Mouse (Mus musculus) liver, embryonic 11.5 days (tissue): ENCODE data around the gene March11. TPM values are rescaled to one million over a fixed set of nuclear protein-coding genes. Genes with fewer than 3 reads are reported as not detected.

ENCODE experiments used
- ATAC-seq: fragments of 200-750 bp; cut with Nextera tagmentation; replicated peaks from 2 replicates; pipeline ENCODE4 v1.8.0; 2017; ENCODE audit warnings: moderate number of reproducible peaks, mild to moderate bottlenecking, moderate TSS enrichment, moderate library complexity; ENCODE audit not compliant: low FRiP score
- DNase-seq: peaks from one replicate; pipeline ENCODE4 v3.0.0-alpha.2; 2017; ENCODE audit warnings: low spot score
- H3K27ac ChIP-seq: fragments of 300-500 bp; sonication (generic); 2 replicates; pipeline ENCODE4 v1.5.1; 2014; ENCODE audit warnings: mild to moderate bottlenecking, low read depth, low read length, control low read depth
- H3K27me3 ChIP-seq: fragments of 300-500 bp; sonication (generic); replicated peaks from 2 replicates; pipeline ENCODE4 v1.6.1; 2014; ENCODE audit warnings: low read length, mixed read lengths; ENCODE audit not compliant: control insufficient read depth, insufficient read depth
- H3K36me3 ChIP-seq: fragments of 300-500 bp; sonication (generic); 2 replicates; pipeline ENCODE4 v1.6.1; 2014; ENCODE audit warnings: mild to moderate bottlenecking, low read length, moderate library complexity, mixed read lengths; ENCODE audit not compliant: control insufficient read depth, insufficient read depth
- H3K4me1 ChIP-seq: fragments of 300-500 bp; sonication (generic); replicated peaks from 2 replicates; pipeline ENCODE4 v1.6.1; 2014; ENCODE audit warnings: low read length, mixed read lengths; ENCODE audit not compliant: control insufficient read depth, insufficient read depth
- H3K4me2 ChIP-seq: fragments of 300-500 bp; sonication (generic); 2 replicates; pipeline ENCODE4 v1.6.1; 2014; ENCODE audit warnings: mild to moderate bottlenecking, control low read depth, moderate library complexity
- H3K4me3 ChIP-seq: fragments of 300-500 bp; sonication (generic); 2 replicates; pipeline ENCODE4 v1.5.1; 2014; ENCODE audit warnings: low read depth, low read length, control low read depth
- H3K9ac ChIP-seq: fragments of 300-500 bp; sonication (generic); 2 replicates; pipeline ENCODE4 v1.6.1; 2014; ENCODE audit warnings: low read depth, low read length, control low read depth
- H3K9me3 ChIP-seq: fragments of 300-500 bp; sonication (generic); 2 replicates; pipeline ENCODE4 v1.6.1; 2016; ENCODE audit warnings: low read length, inconsistent platforms, mixed read lengths; ENCODE audit not compliant: control insufficient read depth
- WGBS: fragments of 180-500 bp; shearing (Covaris S2); extraction: QIAGEN DNeasy Blood & Tissue Kit; methylation state at CpG from one replicate; pipeline ENCODE4 v1.1.7; 2014; 5-methylcytosine and 5-hydroxymethylcytosine counted together
- polyA plus RNA-seq: library from polyadenylated mRNA; unstranded; fragments of >200 nt; fragmentation: Nextera tagmentation; extraction: Ambion mirVana; gene quantifications from 2 replicates; pipeline ENCODE4 v1.2.1, GENCODE M21; 2014

March11 gene
- polyA plus RNA-seq, 1 experiment from 2014 or later, result 1.5 TPM

- Histone ChIP-seq H3K27me3 (no peaks in the 10 kb centered on the region), H3K27ac (no peak overlapping the region), H3K9me3 (no peaks in the 10 kb centered on the region), H3K9ac (no peak overlapping the region), H3K4me1 (no peaks in the 10 kb centered on the region), H3K4me2 (no peak overlapping the region), H3K4me3 (no peak overlapping the region), H3K36me3 (no peaks in the 10 kb centered on the region)
- no peak for ATAC-seq
- DNase-seq, result no peak
- WGBS, result 77% methylated on average over 4 of the region's 4 CpGs
Observed at GRCm38 (mm10) chr15:26378879-26379278, 70.0 kb downstream of the March11 start.

- DNase-seq (no peak), ATAC-seq (no peak)
Observed at GRCm38 (mm10) chr15:26379831-26380230, 71.0 kb downstream of the March11 start.

GRCm38 (mm10) chr15:26380844-26381243 lies 72.0 kb downstream of the March11 start:
- no peak for ATAC-seq
- DNase-seq, result no peak
- Histone ChIP-seq H3K4me1 (no peaks in the 10 kb centered on the region), H3K9me3 (no peaks in the 10 kb centered on the region), H3K27me3 (no peaks in the 10 kb centered on the region), H3K27ac (no peak overlapping the region), H3K36me3 (no peaks in the 10 kb centered on the region), H3K9ac (no peak overlapping the region), H3K4me2 (no peak overlapping the region), H3K4me3 (no peak overlapping the region)
- 74% methylated on average over 1 of the region's 1 CpGs for WGBS

More at GRCm38 (mm10) chr15:26379831-26380230, 71.0 kb downstream of the March11 start:
- Histone ChIP-seq H3K27ac (no peak overlapping the region), H3K36me3 (no peaks in the 10 kb centered on the region), H3K4me1 (no peaks in the 10 kb centered on the region), H3K27me3 (no peaks in the 10 kb centered on the region), H3K9ac (no peak overlapping the region), H3K4me3 (no peak overlapping the region), H3K4me2 (no peak overlapping the region), H3K9me3 (no peaks in the 10 kb centered on the region)
- WGBS, result 86% methylated on average over 3 of the region's 3 CpGs

- Histone ChIP-seq H3K27ac (no peak overlapping the region), H3K36me3 (no peaks in the 10 kb centered on the region), H3K9ac (no peak overlapping the region), H3K4me3 (no peak overlapping the region), H3K4me1 (no peaks in the 10 kb centered on the region), H3K4me2 (no peak overlapping the region), H3K27me3 (no peaks in the 10 kb centered on the region), H3K9me3 (no peaks in the 10 kb centered on the region)
- WGBS, result 89% methylated on average over 9 of the region's 9 CpGs
- no peak for ATAC-seq
- no peak for DNase-seq
Observed at GRCm38 (mm10) chr15:26390001-26390400, 81.2 kb downstream of the March11 start.

DNA sequence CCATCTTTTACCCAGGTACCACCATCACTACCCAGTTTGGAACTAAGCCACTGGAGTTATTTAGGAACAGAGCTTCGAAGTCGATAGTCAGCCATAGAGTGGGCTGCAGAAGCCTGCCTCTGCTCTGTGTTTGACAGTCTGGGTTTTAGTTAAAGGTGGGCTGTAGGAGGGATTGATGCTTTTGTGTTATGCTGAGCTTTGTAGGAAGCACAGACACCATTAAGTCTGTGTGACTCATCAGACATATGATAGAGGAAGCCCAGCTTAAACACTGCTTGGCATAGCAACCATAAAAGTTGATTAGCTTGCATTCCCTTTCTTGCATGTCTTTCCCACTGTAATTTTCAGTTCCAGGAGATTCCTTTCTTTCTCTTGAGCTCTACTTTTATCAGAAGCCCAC lies 87.7 kb downstream of the March11 start:
- Histone ChIP-seq H3K27ac (no peak overlapping the region), H3K9me3 (no peaks in the 10 kb centered on the region), H3K4me3 (no peak overlapping the region), H3K27me3 (no peaks in the 10 kb centered on the region), H3K36me3 (no peaks in the 10 kb centered on the region), H3K9ac (no peak overlapping the region), H3K4me1 (no peaks in the 10 kb centered on the region), H3K4me2 (no peak overlapping the region)
- DNase-seq (no peak), ATAC-seq (no peak)
- 88% methylated on average over 2 of the region's 2 CpGs for WGBS

GRCm38 (mm10) chr15:26425284-26425683 lies 116.4 kb downstream of the March11 start:
- Histone ChIP-seq H3K27me3 (no peaks in the 10 kb centered on the region), H3K4me1 (no peaks in the 10 kb centered on the region), H3K4me3 (no peak overlapping the region), H3K9ac (no peak overlapping the region), H3K9me3 (no peaks in the 10 kb centered on the region), H3K4me2 (no peak overlapping the region), H3K36me3 (no peaks in the 10 kb centered on the region), H3K27ac (no peak overlapping the region)
- ATAC-seq (no peak), DNase-seq (no peak)
- WGBS, result 72% methylated on average over 3 of the region's 3 CpGs

GRCm38 (mm10) chr15:26426231-26426630 lies 117.4 kb downstream of the March11 start:
- Histone ChIP-seq H3K9ac (no peak overlapping the region), H3K36me3 (no peaks in the 10 kb centered on the region), H3K4me1 (no peaks in the 10 kb centered on the region), H3K27me3 (no peaks in the 10 kb centered on the region), H3K4me2 (no peak overlapping the region), H3K27ac (no peak overlapping the region), H3K4me3 (no peak overlapping the region), H3K9me3 (no peaks in the 10 kb centered on the region)
- no peak for ATAC-seq
- no peak for DNase-seq

GRCm38 (mm10) chr15:26430565-26430964 lies 121.7 kb downstream of the March11 start:
- no peak for DNase-seq
- H3K27me3 ChIP-seq, result no peaks in the 10 kb centered on the region
- H3K27ac ChIP-seq, result no peak overlapping the region
- WGBS, result 76% methylated on average over 2 of the region's 2 CpGs
- no peaks in the 10 kb centered on the region for H3K9me3 ChIP-seq
- no peaks in the 10 kb centered on the region for H3K4me1 ChIP-seq
- no peak overlapping the region for H3K4me3 ChIP-seq
- H3K36me3 ChIP-seq, result no peaks in the 10 kb centered on the region
- no peak for ATAC-seq
- H3K9ac ChIP-seq, result no peak overlapping the region
- H3K4me2 ChIP-seq, result no peak overlapping the region

DNA sequence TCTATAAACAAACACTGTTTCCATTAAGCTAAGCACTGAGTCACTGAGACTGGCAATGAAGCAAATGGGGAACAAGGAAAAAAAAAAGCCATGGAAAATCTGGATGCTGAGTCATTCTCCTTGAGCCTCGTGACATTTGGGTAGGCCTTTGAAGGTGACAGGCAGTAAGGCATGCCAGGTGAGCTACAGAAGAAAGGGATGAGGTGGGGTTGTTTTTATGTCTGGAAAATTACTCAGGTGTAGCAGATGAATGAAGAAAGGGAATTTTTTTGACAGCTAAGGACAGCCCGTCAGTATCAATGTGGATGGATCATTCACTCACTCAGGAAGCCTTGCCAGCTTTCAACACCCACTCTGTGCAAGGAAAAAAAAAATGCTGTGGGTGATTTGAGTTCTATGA lies 123.8 kb downstream of the March11 start:
- Histone ChIP-seq H3K9ac (no peak overlapping the region), H3K27ac (no peak overlapping the region), H3K4me3 (no peak overlapping the region), H3K27me3 (no peaks in the 10 kb centered on the region), H3K4me1 (no peaks in the 10 kb centered on the region), H3K36me3 (no peaks in the 10 kb centered on the region), H3K4me2 (no peak overlapping the region), H3K9me3 (no peaks in the 10 kb centered on the region)
- 64% methylated on average over 2 of the region's 2 CpGs for WGBS
- DNase-seq, result no peak
- no peak for ATAC-seq
